Mouse (Mus musculus) kidney, embryonic 15.5 days (tissue): ENCODE measurements around the gene Pdpk1. TPM values are rescaled to one million over a fixed set of nuclear protein-coding genes. Genes with fewer than 3 reads are reported as not detected.

Experiments used
- ATAC-seq: fragments of 200-750 bp; cut with Nextera tagmentation; replicated peaks from 2 replicates; pipeline ENCODE4 v1.8.0; 2017; ENCODE audit warnings: moderate TSS enrichment; ENCODE audit not compliant: low FRiP score
- H3K27ac ChIP-seq: fragments of 300-500 bp; sonication (generic); 2 replicates; pipeline ENCODE4 v1.5.1; 2015; ENCODE audit warnings: mild to moderate bottlenecking, inconsistent platforms
- H3K27me3 ChIP-seq: fragments of 300-500 bp; sonication (generic); 2 replicates; pipeline ENCODE4 v1.6.1; 2015; ENCODE audit warnings: inconsistent platforms
- H3K36me3 ChIP-seq: fragments of 300-500 bp; sonication (generic); 2 replicates; pipeline ENCODE4 v1.6.1; 2015; ENCODE audit warnings: inconsistent platforms
- H3K4me1 ChIP-seq: fragments of 300-500 bp; sonication (generic); 2 replicates; pipeline ENCODE4 v1.6.1; 2015; ENCODE audit warnings: inconsistent platforms
- H3K4me2 ChIP-seq: fragments of 300-500 bp; sonication (generic); 2 replicates; pipeline ENCODE4 v1.6.1; 2015; ENCODE audit warnings: moderate library complexity, mild to moderate bottlenecking, inconsistent platforms
- H3K4me3 ChIP-seq: fragments of 300-500 bp; sonication (generic); replicated peaks from 2 replicates; pipeline ENCODE4 v1.5.1; 2015; ENCODE audit warnings: mild to moderate bottlenecking, inconsistent platforms
- H3K9ac ChIP-seq: fragments of 300-500 bp; sonication (generic); 2 replicates; pipeline ENCODE4 v1.6.1; 2015; ENCODE audit warnings: mild to moderate bottlenecking, inconsistent platforms
- H3K9me3 ChIP-seq: fragments of 300-500 bp; sonication (generic); replicated peaks from 2 replicates; pipeline ENCODE4 v1.6.1; 2016; ENCODE audit warnings: inconsistent platforms
- WGBS: fragments of 180-500 bp; shearing (Covaris S2); methylation state at CpG from one replicate; pipeline ENCODE4 v1.1.7; 2015; ENCODE audit warnings: mixed read lengths; 5-methylcytosine and 5-hydroxymethylcytosine counted together
- polyA plus RNA-seq: library from polyadenylated mRNA; unstranded; fragments of >200 nt; fragmentation: Nextera tagmentation; extraction: Ambion mirVana; gene quantifications from 2 replicates; pipeline ENCODE4 v1.2.1, GENCODE M21; 2015

The Pdpk1 gene
- polyA plus RNA-seq, 1 experiment from 2014 or later = 35.0 TPM

DNA sequence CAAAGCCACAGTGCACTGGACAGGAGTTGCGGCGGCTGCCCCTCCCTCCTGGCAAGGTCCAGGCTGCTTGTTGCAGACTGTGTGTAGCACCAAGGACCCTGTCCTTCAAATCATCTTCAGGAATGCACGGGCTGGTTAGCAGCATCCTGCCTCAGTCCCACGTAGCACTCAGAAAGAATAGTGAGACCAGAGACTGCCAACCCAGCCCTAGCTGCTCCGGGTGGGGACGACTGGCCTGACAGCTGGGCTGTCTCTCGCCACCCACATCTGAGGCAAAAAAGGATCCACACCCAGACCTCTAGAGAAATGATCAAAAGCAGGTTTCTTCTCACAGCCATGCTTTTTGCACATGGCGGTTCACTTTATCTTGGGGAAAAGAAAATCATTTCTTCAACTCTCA, 101.7 kb downstream of the Pdpk1 start:
- H3K9ac ChIP-seq = no peak overlapping the region

DNA sequence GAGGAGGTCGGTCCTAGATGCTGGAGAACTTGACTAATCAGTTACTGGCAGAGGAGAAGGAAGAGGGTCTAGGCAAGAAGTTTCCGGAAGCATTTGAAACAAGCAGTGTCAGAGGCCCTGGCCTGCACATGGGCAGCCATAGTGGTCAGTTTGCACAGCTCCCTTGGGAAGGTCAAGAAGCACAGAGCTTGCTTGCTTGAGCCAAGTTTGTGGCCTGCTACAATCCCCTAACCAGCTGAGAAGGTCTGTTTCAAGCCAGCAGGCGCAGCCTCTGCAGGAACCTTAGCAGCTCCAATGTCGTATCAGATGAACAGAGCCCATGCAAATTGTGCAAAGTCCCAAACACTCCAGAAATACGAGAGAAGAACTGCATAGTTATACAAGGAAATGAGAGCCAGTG, 102.7 kb downstream of the Pdpk1 start:
- no peak overlapping the region for H3K27ac ChIP-seq
- no peaks in the 10 kb centered on the region for H3K9me3 ChIP-seq
- peaks cover 64% of the 10 kb centered on the region for H3K36me3 ChIP-seq
- H3K27me3 ChIP-seq = no peaks in the 10 kb centered on the region
- no peak overlapping the region for H3K9ac ChIP-seq
- no peak for ATAC-seq
- no peak overlapping the region for H3K4me3 ChIP-seq
- H3K4me2 ChIP-seq = no peak overlapping the region
- no peaks in the 10 kb centered on the region for H3K4me1 ChIP-seq
- 80% methylated on average over 5 of the region's 5 CpGs for WGBS

More for the DNA sequence above, 101.7 kb downstream of the Pdpk1 start:
- Histone ChIP-seq H3K27ac (no peak overlapping the region), H3K4me3 (no peak overlapping the region), H3K27me3 (no peaks in the 10 kb centered on the region), H3K36me3 (peaks cover 74% of the 10 kb centered on the region), H3K9me3 (no peaks in the 10 kb centered on the region), H3K4me2 (no peak overlapping the region), H3K4me1 (no peaks in the 10 kb centered on the region)
- ATAC-seq = no peak
- WGBS = 94% methylated on average over 8 of the region's 8 CpGs

DNA sequence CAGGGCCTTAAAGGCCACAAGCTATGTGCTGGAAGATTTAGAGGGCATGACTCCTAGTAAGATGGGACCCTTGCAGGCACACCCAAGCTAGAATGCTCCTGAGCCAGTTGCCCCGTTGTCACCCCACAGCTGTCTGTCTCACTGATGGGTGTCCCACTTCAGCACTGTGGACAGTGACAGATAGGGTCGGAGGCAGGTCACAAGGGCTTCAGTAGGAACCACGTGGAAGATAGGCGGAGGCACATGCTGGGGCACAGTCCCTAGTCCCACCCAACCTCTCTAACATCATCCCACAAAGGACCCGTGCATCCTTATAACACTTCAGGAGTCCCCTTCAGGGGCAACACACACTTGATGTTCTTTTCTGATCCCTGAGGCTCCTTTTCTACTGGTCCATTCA, 104.7 kb downstream of the Pdpk1 start:
- Histone ChIP-seq H3K9me3 (no peaks in the 10 kb centered on the region), H3K36me3 (peaks cover 46% of the 10 kb centered on the region), H3K9ac (no peak overlapping the region), H3K27ac (no peak overlapping the region), H3K4me3 (no peak overlapping the region), H3K27me3 (no peaks in the 10 kb centered on the region), H3K4me2 (no peak overlapping the region), H3K4me1 (no peaks in the 10 kb centered on the region)
- ATAC-seq = no peak
- 46% methylated on average over 5 of the region's 5 CpGs for WGBS

DNA sequence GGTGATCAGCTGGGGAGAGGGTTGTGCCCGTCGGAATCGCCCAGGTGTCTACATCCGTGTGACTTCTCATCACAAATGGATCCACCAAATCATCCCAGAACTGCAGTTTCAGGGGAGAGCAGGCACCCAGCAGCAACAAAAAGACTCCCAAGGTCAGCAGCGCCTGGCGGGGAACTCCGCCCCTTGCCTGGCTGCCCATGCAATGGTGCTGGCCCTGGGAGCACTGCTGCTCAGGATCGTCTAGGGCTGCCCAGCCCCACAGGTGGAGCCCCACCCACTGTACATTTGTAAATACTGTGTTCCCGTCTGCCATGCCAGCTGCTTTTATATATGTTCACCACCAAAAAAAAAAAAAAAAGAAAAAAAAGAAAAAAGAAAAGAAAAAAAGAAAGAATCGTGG, 105.1 kb downstream of the Pdpk1 start:
- no peaks in the 10 kb centered on the region for H3K4me1 ChIP-seq
- H3K9me3 ChIP-seq = no peaks in the 10 kb centered on the region
- peaks cover 41% of the 10 kb centered on the region for H3K36me3 ChIP-seq
- H3K4me3 ChIP-seq = no peak overlapping the region
- no peaks in the 10 kb centered on the region for H3K27me3 ChIP-seq
- ATAC-seq = no peak
- H3K9ac ChIP-seq = no peak overlapping the region
- no peak overlapping the region for H3K27ac ChIP-seq
- H3K4me2 ChIP-seq = no peak overlapping the region
- 78% methylated on average over 10 of the region's 10 CpGs for WGBS

DNA sequence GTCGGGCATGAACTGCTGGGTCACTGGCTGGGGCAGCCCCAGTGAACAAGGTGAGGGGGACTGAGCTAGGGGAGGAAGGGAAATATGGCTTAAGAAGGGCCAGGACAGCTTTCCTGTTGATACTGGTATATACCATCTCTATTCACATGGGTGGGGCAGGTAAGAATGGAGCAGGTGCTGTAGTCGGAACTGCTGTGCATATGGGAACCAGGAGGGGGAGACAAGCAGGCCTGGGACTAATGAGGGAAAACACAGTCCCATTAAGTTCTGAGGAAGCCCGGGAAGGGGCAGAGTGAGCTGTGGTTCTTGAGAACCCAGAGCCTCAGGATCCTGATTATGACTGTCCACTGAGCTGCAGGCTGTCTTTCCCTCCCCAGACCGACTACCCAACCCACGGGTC, 106.2 kb downstream of the Pdpk1 start:
- H3K4me2 ChIP-seq = no peak overlapping the region
- H3K27me3 ChIP-seq = no peaks in the 10 kb centered on the region
- H3K27ac ChIP-seq = no peak overlapping the region
- no peak overlapping the region for H3K4me3 ChIP-seq
- no peaks in the 10 kb centered on the region for H3K4me1 ChIP-seq
- 47% methylated on average over 5 of the region's 5 CpGs for WGBS
- no peak for ATAC-seq
- peaks cover 32% of the 10 kb centered on the region for H3K36me3 ChIP-seq
- H3K9me3 ChIP-seq = no peaks in the 10 kb centered on the region
- no peak overlapping the region for H3K9ac ChIP-seq

DNA sequence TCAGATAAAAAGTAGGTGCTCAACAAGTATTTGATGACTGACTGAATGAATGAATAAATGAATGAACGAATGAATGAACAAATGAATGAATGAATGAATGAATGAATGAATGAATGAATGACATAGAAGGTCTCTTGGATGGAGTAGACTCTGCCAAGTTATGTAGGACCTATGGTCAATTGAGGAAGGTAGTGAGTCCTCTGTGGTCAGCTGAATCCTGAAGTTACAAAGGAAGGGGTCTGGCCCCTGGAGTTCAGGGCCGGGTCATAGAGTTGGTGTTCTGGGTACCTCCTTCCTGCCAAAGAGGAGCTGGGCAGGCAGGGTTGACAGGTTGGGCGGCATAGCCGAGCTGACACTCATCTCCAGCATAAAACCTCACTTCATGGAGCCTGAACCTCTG, 112.9 kb downstream of the Pdpk1 start, which contains the start of gene Prss27:
Prss27 (plus strand) TSS at position 301 of the 400 bp plus-strand sequence.
- Histone ChIP-seq H3K4me1 (no peaks in the 10 kb centered on the region), H3K36me3 (no peaks in the 10 kb centered on the region), H3K4me2 (no peak within 1 kb of the TSS), H3K27me3 (no peaks in the 10 kb centered on the region), H3K4me3 (no peak within 1 kb of the TSS), H3K27ac (no peak within 1 kb of the TSS), H3K9ac (no peak within 1 kb of the TSS), H3K9me3 (no peaks in the 10 kb centered on the region)
- WGBS = 73% methylated on average over 4 of the region's 4 CpGs
- no peak for ATAC-seq

DNA sequence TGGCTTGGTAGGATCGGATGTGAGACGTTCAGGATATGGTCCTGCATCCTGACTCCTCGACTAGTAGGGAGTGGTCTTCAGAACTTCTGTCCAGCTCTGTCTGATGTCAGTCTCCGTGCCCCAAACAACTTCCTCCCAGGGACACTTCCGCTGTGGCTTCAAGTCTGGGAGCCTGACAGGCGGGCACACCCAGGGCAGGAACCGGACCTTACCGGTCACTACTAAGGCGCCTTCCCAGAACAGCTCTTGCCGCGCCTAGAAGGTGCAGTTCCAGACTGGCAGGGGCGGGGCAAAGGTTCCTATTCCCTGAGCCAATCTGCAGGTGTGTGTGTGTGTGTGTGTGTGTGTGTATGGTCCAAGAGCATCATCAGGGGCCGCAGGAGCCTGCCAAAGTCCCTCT, 113.4 kb downstream of the Pdpk1 start:
- Histone ChIP-seq H3K9ac (no peak overlapping the region), H3K27ac (no peak overlapping the region), H3K27me3 (no peaks in the 10 kb centered on the region), H3K4me2 (no peak overlapping the region), H3K4me3 (no peak overlapping the region), H3K4me1 (no peaks in the 10 kb centered on the region), H3K9me3 (no peaks in the 10 kb centered on the region), H3K36me3 (no peaks in the 10 kb centered on the region)
- ATAC-seq = peak; percentile 43; the same call in 1 of the 2 replicates
- 78% methylated on average over 13 of the region's 13 CpGs for WGBS

DNA sequence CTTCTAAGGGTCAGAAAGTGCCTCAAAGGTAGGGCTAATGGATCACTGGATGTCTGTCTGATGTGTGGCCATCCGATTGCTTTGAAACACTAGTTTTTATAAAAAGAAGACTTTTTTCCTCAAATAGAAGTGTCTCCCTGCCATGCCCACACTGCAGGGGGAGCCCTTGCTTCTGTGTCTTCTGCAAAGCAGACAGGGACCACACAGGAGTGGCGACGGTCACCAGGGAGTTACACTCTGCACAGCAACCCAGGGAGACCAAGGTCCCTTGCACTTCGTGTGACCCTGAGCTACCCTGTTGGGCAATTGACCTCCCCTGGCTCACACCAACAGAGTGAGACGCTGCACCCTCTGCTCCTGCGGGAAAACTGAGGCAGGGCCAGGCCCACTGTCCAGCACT, 113.8 kb downstream of the Pdpk1 start:
- 0 out of 2 replicates have a peak, but pooled peaks have one; percentile 33 for ATAC-seq
- no peaks in the 10 kb centered on the region for H3K36me3 ChIP-seq
- H3K9ac ChIP-seq = no peak overlapping the region
- H3K4me3 ChIP-seq = no peak overlapping the region
- H3K4me1 ChIP-seq = no peaks in the 10 kb centered on the region
- no peaks in the 10 kb centered on the region for H3K9me3 ChIP-seq
- no peaks in the 10 kb centered on the region for H3K27me3 ChIP-seq
- WGBS = 69% methylated on average over 6 of the region's 6 CpGs
- no peak overlapping the region for H3K4me2 ChIP-seq
- no peak overlapping the region for H3K27ac ChIP-seq

DNA sequence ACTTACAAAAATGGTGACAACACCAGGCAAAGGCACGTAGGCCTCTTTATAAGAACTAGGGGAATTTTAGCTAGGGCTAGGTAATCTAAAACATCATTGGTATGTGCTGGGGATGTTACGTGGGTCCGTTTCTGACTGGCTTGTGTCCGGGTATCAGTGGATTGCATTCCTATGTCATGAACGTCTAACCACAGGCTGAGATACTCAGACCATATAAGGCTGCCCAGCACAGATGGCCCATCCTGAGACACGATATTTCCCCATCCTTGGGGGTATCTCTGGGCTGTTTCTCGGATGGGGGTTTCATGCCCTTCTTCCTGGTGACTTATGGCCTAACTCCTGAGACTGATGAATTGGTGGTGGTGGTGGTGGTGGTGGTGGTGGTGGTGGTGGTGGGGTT, 115.6 kb downstream of the Pdpk1 start:
- Histone ChIP-seq H3K27me3 (no peaks in the 10 kb centered on the region), H3K9ac (no peak overlapping the region), H3K36me3 (no peaks in the 10 kb centered on the region), H3K4me2 (no peak overlapping the region), H3K4me3 (no peak overlapping the region), H3K4me1 (no peaks in the 10 kb centered on the region), H3K27ac (no peak overlapping the region), H3K9me3 (no peaks in the 10 kb centered on the region)
- no peak for ATAC-seq
- 82% methylated on average over 7 of the region's 7 CpGs for WGBS

DNA sequence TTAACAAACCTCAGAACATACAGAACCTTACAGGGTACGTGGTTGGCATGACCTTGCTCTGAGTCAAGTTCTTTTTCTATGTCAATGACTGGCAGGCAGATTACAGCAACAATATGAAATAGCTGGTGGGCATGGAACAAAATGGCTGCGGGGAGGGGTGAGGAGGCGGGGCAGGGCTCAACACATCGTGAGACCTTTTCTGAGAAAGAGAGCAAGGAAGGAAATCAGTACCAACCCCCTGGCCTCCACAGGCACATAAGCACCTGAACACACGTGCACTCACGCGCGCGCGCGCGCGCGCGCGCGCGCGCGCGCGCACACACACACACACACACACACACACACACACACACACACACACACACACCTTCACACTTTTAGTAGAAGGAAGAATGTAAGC, 120.2 kb downstream of the Pdpk1 start:
- Histone ChIP-seq H3K27me3 (no peaks in the 10 kb centered on the region), H3K4me3 (no peak overlapping the region), H3K9me3 (no peaks in the 10 kb centered on the region), H3K4me1 (no peaks in the 10 kb centered on the region), H3K36me3 (no peaks in the 10 kb centered on the region), H3K27ac (no peak overlapping the region), H3K4me2 (no peak overlapping the region), H3K9ac (no peak overlapping the region)
- 89% methylated on average over 22 of the region's 22 CpGs for WGBS
- ATAC-seq = no peak

DNA sequence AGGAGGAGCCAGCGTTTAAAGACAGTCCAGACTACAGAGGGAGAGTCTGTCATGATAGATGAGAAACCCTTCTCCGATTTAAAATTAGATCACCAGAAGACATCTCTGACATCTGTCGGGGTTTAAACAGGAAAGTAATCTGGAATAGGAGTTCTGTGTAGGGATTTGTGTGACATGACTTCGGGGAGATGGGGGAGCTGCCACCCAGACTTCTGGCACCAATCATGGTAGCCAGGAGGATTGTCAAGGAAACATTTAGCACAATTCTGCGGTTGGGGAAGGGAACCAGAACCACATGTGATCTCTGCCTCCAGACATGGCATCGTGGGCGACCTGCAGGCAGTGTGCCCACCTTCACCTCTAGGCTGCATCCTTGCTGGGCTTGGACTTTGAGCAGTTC, 121.2 kb downstream of the Pdpk1 start:
- Histone ChIP-seq H3K27me3 (no peaks in the 10 kb centered on the region), H3K9me3 (no peaks in the 10 kb centered on the region), H3K4me2 (no peak overlapping the region), H3K36me3 (no peaks in the 10 kb centered on the region), H3K9ac (no peak overlapping the region), H3K4me3 (no peak overlapping the region), H3K4me1 (no peaks in the 10 kb centered on the region), H3K27ac (no peak overlapping the region)
- no peak for ATAC-seq
- 85% methylated on average over 7 of the region's 7 CpGs for WGBS
